Mouse (Mus musculus): ENCODE data around the gene Ms4a6b. TPM values are rescaled to one million over a fixed set of nuclear protein-coding genes. Genes with fewer than 3 reads are reported as not detected.

Ms4a6b gene
- polyA plus RNA-seq, 1 experiment = 46.9 TPM

GRCm38 (mm10) chr19:11485266-11485665 is 31.0 kb upstream of the Ms4a6b start:
- no peak for DNase-seq
- no peak overlapping the region for H3K27ac ChIP-seq (ENCODE audit: control insufficient read depth, insufficient read depth, low read length)

GRCm38 (mm10) chr19:11485746-11486145 is 30.6 kb upstream of the Ms4a6b start, which contains the start of gene Gm8369:
Gene Gm8369 (plus strand): TSS chr19:11485938.
- H3K36me3 ChIP-seq (ENCODE audit: control insufficient read depth, insufficient read depth, low read length) = no peaks in the 10 kb centered on the region
- DNase-seq = no peak
- H3K27ac ChIP-seq (ENCODE audit: control insufficient read depth, insufficient read depth, low read length) = peak within 1 kb of the TSS; percentile 76
- WGBS = 73% methylated on average over 2 of the region's 2 CpGs
- H3K4me3 ChIP-seq (ENCODE audit: control insufficient read depth, insufficient read depth, low read length) = no peak within 1 kb of the TSS
- no peaks in the 10 kb centered on the region for H3K27me3 ChIP-seq (ENCODE audit: control insufficient read depth, insufficient read depth, low read length)
- H3K4me1 ChIP-seq (replicated peaks; ENCODE audit: control insufficient read depth, insufficient read depth, low read length) = peaks cover 2% of the 10 kb centered on the region
- TF ChIP-seq POLR2A (IDR thresholded peaks at IDR 0.05; ENCODE audit: control insufficient read depth, extremely low read depth, insufficient read depth, low read length, poor library complexity) = no peak
- no peak for TF ChIP-seq CTCF (IDR thresholded peaks at IDR 0.05; ENCODE audit: borderline replicate concordance, control insufficient read depth, extremely low read depth, insufficient read depth, low read length, poor library complexity)

More at GRCm38 (mm10) chr19:11485266-11485665, 31.0 kb upstream of the Ms4a6b start:
- 51% methylated on average over 3 of the region's 3 CpGs for WGBS
- no peaks in the 10 kb centered on the region for H3K36me3 ChIP-seq (ENCODE audit: control insufficient read depth, insufficient read depth, low read length)
- H3K27me3 ChIP-seq (ENCODE audit: control insufficient read depth, insufficient read depth, low read length) = no peaks in the 10 kb centered on the region
- no peak overlapping the region for H3K4me3 ChIP-seq (ENCODE audit: control insufficient read depth, insufficient read depth, low read length)
- TF ChIP-seq CTCF (IDR thresholded peaks at IDR 0.05; ENCODE audit: borderline replicate concordance, control insufficient read depth, extremely low read depth, insufficient read depth, low read length, poor library complexity) (no peak), POLR2A (IDR thresholded peaks at IDR 0.05; ENCODE audit: control insufficient read depth, extremely low read depth, insufficient read depth, low read length, poor library complexity) (no peak)
- H3K4me1 ChIP-seq (replicated peaks; ENCODE audit: control insufficient read depth, insufficient read depth, low read length) = peaks cover 2% of the 10 kb centered on the region

GRCm38 (mm10) chr19:11486599-11486998 is 29.7 kb upstream of the Ms4a6b start:
- no peak overlapping the region for H3K27ac ChIP-seq (ENCODE audit: control insufficient read depth, insufficient read depth, low read length)
- no peak overlapping the region for H3K4me3 ChIP-seq (ENCODE audit: control insufficient read depth, insufficient read depth, low read length)
- H3K36me3 ChIP-seq (ENCODE audit: control insufficient read depth, insufficient read depth, low read length) = no peaks in the 10 kb centered on the region
- peaks cover 2% of the 10 kb centered on the region for H3K4me1 ChIP-seq (replicated peaks; ENCODE audit: control insufficient read depth, insufficient read depth, low read length)
- WGBS = 90% methylated on average over 1 of the region's 1 CpGs
- no peak for TF ChIP-seq POLR2A (IDR thresholded peaks at IDR 0.05; ENCODE audit: control insufficient read depth, extremely low read depth, insufficient read depth, low read length, poor library complexity)
- no peak for TF ChIP-seq CTCF (IDR thresholded peaks at IDR 0.05; ENCODE audit: borderline replicate concordance, control insufficient read depth, extremely low read depth, insufficient read depth, low read length, poor library complexity)
- H3K27me3 ChIP-seq (ENCODE audit: control insufficient read depth, insufficient read depth, low read length) = no peaks in the 10 kb centered on the region
- no peak for DNase-seq

GRCm38 (mm10) chr19:11491406-11492189 is 24.7 kb upstream of the Ms4a6b start:
- Histone ChIP-seq H3K4me1 (replicated peaks; ENCODE audit: control insufficient read depth, insufficient read depth, low read length) (no peaks in the 10 kb centered on the region), H3K36me3 (ENCODE audit: control insufficient read depth, insufficient read depth, low read length) (no peaks in the 10 kb centered on the region), H3K27me3 (ENCODE audit: control insufficient read depth, insufficient read depth, low read length) (no peaks in the 10 kb centered on the region), H3K27ac (ENCODE audit: control insufficient read depth, insufficient read depth, low read length) (peak overlapping the region; percentile 62), H3K4me3 (ENCODE audit: control insufficient read depth, insufficient read depth, low read length) (no peak overlapping the region)
- no peak for DNase-seq
- WGBS = 80% methylated on average over 4 of the region's 4 CpGs
- TF ChIP-seq POLR2A (IDR thresholded peaks at IDR 0.05; ENCODE audit: control insufficient read depth, extremely low read depth, insufficient read depth, low read length, poor library complexity) (no peak), CTCF (IDR thresholded peaks at IDR 0.05; ENCODE audit: borderline replicate concordance, control insufficient read depth, extremely low read depth, insufficient read depth, low read length, poor library complexity) (no peak)

GRCm38 (mm10) chr19:11492671-11493070 is 23.6 kb upstream of the Ms4a6b start:
- no peaks in the 10 kb centered on the region for H3K27me3 ChIP-seq (ENCODE audit: control insufficient read depth, insufficient read depth, low read length)
- DNase-seq = no peak
- no peak overlapping the region for H3K4me3 ChIP-seq (ENCODE audit: control insufficient read depth, insufficient read depth, low read length)
- no peak overlapping the region for H3K27ac ChIP-seq (ENCODE audit: control insufficient read depth, insufficient read depth, low read length)
- H3K36me3 ChIP-seq (ENCODE audit: control insufficient read depth, insufficient read depth, low read length) = no peaks in the 10 kb centered on the region
- TF ChIP-seq POLR2A (IDR thresholded peaks at IDR 0.05; ENCODE audit: control insufficient read depth, extremely low read depth, insufficient read depth, low read length, poor library complexity) = no peak
- TF ChIP-seq CTCF (IDR thresholded peaks at IDR 0.05; ENCODE audit: borderline replicate concordance, control insufficient read depth, extremely low read depth, insufficient read depth, low read length, poor library complexity) = no peak
- WGBS = 90% methylated on average over 1 of the region's 1 CpGs
- no peaks in the 10 kb centered on the region for H3K4me1 ChIP-seq (replicated peaks; ENCODE audit: control insufficient read depth, insufficient read depth, low read length)

GRCm38 (mm10) chr19:11494519-11494918 is 21.8 kb upstream of the Ms4a6b start:
- Histone ChIP-seq H3K4me1 (replicated peaks; ENCODE audit: control insufficient read depth, insufficient read depth, low read length) (no peaks in the 10 kb centered on the region), H3K27me3 (ENCODE audit: control insufficient read depth, insufficient read depth, low read length) (no peaks in the 10 kb centered on the region), H3K36me3 (ENCODE audit: control insufficient read depth, insufficient read depth, low read length) (no peaks in the 10 kb centered on the region), H3K27ac (ENCODE audit: control insufficient read depth, insufficient read depth, low read length) (no peak overlapping the region), H3K4me3 (ENCODE audit: control insufficient read depth, insufficient read depth, low read length) (no peak overlapping the region)
- 98% methylated on average over 3 of the region's 3 CpGs for whole genome bisulfite sequencing
- DNase-seq = no peak
- no peak for TF ChIP-seq CTCF (IDR thresholded peaks at IDR 0.05; ENCODE audit: borderline replicate concordance, control insufficient read depth, extremely low read depth, insufficient read depth, low read length, poor library complexity)
- no peak for TF ChIP-seq POLR2A (IDR thresholded peaks at IDR 0.05; ENCODE audit: control insufficient read depth, extremely low read depth, insufficient read depth, low read length, poor library complexity)
